Mouse (Mus musculus): ENCODE results near the gene Enthd1.

DNA sequence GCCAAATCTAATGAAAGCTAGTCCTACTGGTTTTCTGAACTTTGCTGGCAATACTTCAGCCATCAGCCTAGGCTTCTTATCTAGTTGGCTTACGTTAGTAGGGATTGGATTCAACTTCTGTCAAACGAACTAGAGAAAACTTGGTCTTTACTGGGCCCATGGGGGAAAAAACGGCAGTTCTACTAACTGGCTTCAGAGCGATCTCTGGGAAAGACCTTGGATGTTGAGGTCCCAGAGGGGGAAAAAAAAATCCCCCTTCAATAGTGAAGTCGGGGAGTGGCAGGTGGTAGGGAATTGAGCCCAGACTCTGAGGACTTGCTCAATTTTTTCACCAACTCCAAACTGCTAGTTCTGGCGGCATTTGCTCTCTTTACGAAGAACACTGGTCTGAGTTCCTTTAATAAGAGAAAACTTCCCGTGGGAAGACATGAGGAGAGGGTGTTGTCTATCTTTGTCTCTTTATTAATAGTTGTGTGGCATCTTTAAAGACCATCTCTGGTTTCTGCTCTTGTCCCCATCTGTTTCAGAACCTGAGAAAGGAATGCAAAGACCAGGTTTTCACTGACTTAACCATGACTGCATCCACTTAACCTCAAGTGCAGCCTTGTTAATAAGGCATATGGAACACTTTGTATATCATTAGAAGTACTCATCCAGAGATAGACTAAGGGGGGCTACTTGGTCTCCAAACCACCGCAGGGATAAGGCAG lies 8.0 kb upstream of the Enthd1 start:
- no peak for TF ChIP-seq HCFC1 (IDR thresholded peaks at IDR 0.05; ENCODE audit: low read depth, low read length)
- TF ChIP-seq CTCF (conservative IDR thresholded peaks at IDR 0.05 in 1 of 2, IDR thresholded peaks at IDR 0.05 in 1 of 2; ENCODE audit: low read depth in 2 of 2, low read length in 2 of 2) = no peak
- TF ChIP-seq ZKSCAN1 (IDR thresholded peaks at IDR 0.05; ENCODE audit: borderline replicate concordance, low read depth, low read length) = no peak

Measured in CH12.LX (cell line).